Mouse (Mus musculus): ENCODE measurements at regions not wholly inside any gene's neighbourhood (a gene's known extent, or its start where the extent isn't known, plus 50 kb on each side); places are given as distances from the start of the nearest gene placed in this dataset.
"Not testable (repeated sequence)": the region's sequence is repeated elsewhere in the genome, so short reads cannot be mapped to it uniquely, and the experiment has no call there.

- no peak for DNase-seq (ENCODE audit: low spot score in 2 of 2)
These were observed 211.0 kb upstream of the Phyhipl start for GRCm38 (mm10) chr10:70866737-70867136.

GRCm38 (mm10) chr10:70864650-70865049 lies 208.9 kb upstream of the Phyhipl start:
- DNase-seq (ENCODE audit: low spot score in 2 of 2), result no peak

GRCm38 (mm10) chr10:70862022-70862335 lies 206.2 kb upstream of the Phyhipl start:
- DNase-seq (ENCODE audit: low spot score in 2 of 2), result no peak

- no peak for DNase-seq (ENCODE audit: low spot score in 2 of 2)
These were observed 205.6 kb upstream of the Phyhipl start for GRCm38 (mm10) chr10:70861131-70862021.

- DNase-seq (ENCODE audit: low spot score in 2 of 2), result no peak
These were observed 201.5 kb upstream of the Phyhipl start for GRCm38 (mm10) chr10:70857155-70857820.

GRCm38 (mm10) chr10:70855948-70856347 lies 200.2 kb upstream of the Phyhipl start:
- no peak for DNase-seq (ENCODE audit: low spot score in 2 of 2)

GRCm38 (mm10) chr10:70853614-70854013 lies 197.8 kb upstream of the Phyhipl start:
- DNase-seq (ENCODE audit: low spot score in 2 of 2), result no peak

GRCm38 (mm10) chr10:70848141-70848540 lies 192.4 kb upstream of the Phyhipl start:
- DNase-seq (ENCODE audit: low spot score in 2 of 2), result no peak

- no peak for DNase-seq (ENCODE audit: low spot score in 2 of 2)
These were observed 191.6 kb upstream of the Phyhipl start for GRCm38 (mm10) chr10:70847341-70847882.

GRCm38 (mm10) chr10:70846281-70847168 lies 190.8 kb upstream of the Phyhipl start:
- no peak for DNase-seq (ENCODE audit: low spot score in 2 of 2)

- DNase-seq (ENCODE audit: low spot score in 2 of 2), result no peak
These were observed 188.1 kb upstream of the Phyhipl start for GRCm38 (mm10) chr10:70843848-70844247.

GRCm38 (mm10) chr10:70842176-70842838 lies 186.5 kb upstream of the Phyhipl start:
- no peak for DNase-seq (ENCODE audit: low spot score in 2 of 2)

- not testable (repeated sequence) for DNase-seq (ENCODE audit: low spot score in 2 of 2)
These were observed 185.4 kb upstream of the Phyhipl start for GRCm38 (mm10) chr10:70841179-70841578.

- DNase-seq (ENCODE audit: low spot score in 2 of 2), result no peak
These were observed 182.4 kb upstream of the Phyhipl start for GRCm38 (mm10) chr10:70838147-70838546.

- DNase-seq (ENCODE audit: low spot score in 2 of 2), result no peak
These were observed 181.6 kb upstream of the Phyhipl start for GRCm38 (mm10) chr10:70837326-70837725.

- DNase-seq (ENCODE audit: low spot score in 2 of 2), result no peak
These were observed 176.9 kb upstream of the Phyhipl start for GRCm38 (mm10) chr10:70832616-70833015.

- DNase-seq (ENCODE audit: low spot score in 2 of 2), result no peak
These were observed 172.5 kb upstream of the Phyhipl start for GRCm38 (mm10) chr10:70828217-70828616.

GRCm38 (mm10) chr10:70827522-70827921 lies 171.8 kb upstream of the Phyhipl start:
- DNase-seq (ENCODE audit: low spot score in 2 of 2), result not testable (repeated sequence)

- DNase-seq (ENCODE audit: low spot score in 2 of 2), result no peak
These were observed 170.9 kb upstream of the Phyhipl start for GRCm38 (mm10) chr10:70826706-70827105.

GRCm38 (mm10) chr10:70825451-70825850 lies 169.7 kb upstream of the Phyhipl start:
- DNase-seq (ENCODE audit: low spot score in 2 of 2), result no peak

- no peak for DNase-seq (ENCODE audit: low spot score in 2 of 2)
These were observed 168.7 kb upstream of the Phyhipl start for GRCm38 (mm10) chr10:70824461-70824860.

Data from urinary bladder, postnatal 4 days (tissue).